Mouse (Mus musculus) hindbrain, embryonic 12.5 days (tissue): Measurements from ENCODE around the gene Epb41l5. TPM values are rescaled to one million over a fixed set of nuclear protein-coding genes. Genes with fewer than 3 reads are reported as not detected.

Experiments
- ATAC-seq: fragments of 200-750 bp; cut with Nextera tagmentation; 2 replicates; pipeline ENCODE4 v1.8.0; 2017; ENCODE audit warnings: moderate TSS enrichment; ENCODE audit not compliant: low FRiP score
- H3K27ac ChIP-seq: fragments of 300-500 bp; sonication (generic); 2 replicates; pipeline ENCODE4 v1.5.1; 2016; ENCODE audit warnings: mild to moderate bottlenecking
- H3K27me3 ChIP-seq: fragments of 300-500 bp; sonication (generic); 2 replicates; pipeline ENCODE4 v1.6.1; 2016; ENCODE audit warnings: mild to moderate bottlenecking
- H3K36me3 ChIP-seq: fragments of 300-500 bp; sonication (generic); 2 replicates; pipeline ENCODE4 v1.6.1; 2016; ENCODE audit warnings: mild to moderate bottlenecking
- H3K4me1 ChIP-seq: fragments of 300-500 bp; sonication (generic); 2 replicates; pipeline ENCODE4 v1.6.1; 2016
- H3K4me2 ChIP-seq: fragments of 300-500 bp; sonication (generic); replicated peaks from 2 replicates; pipeline ENCODE4 v1.6.1; 2016; ENCODE audit warnings: mild to moderate bottlenecking
- H3K4me3 ChIP-seq: fragments of 300-500 bp; sonication (generic); 2 replicates; pipeline ENCODE4 v1.5.1; 2016; ENCODE audit warnings: mild to moderate bottlenecking
- H3K9ac ChIP-seq: fragments of 300-500 bp; sonication (generic); 2 replicates; pipeline ENCODE4 v1.6.1; 2016; ENCODE audit warnings: mild to moderate bottlenecking, moderate library complexity
- H3K9me3 ChIP-seq: fragments of 300-500 bp; sonication (generic); replicated peaks from 2 replicates; pipeline ENCODE4 v1.6.1; 2016; ENCODE audit warnings: mild to moderate bottlenecking
- WGBS: fragments of 180-500 bp; shearing (Covaris S2); methylation state at CpG from one replicate; pipeline ENCODE4 v1.1.7; 2016; 5-methylcytosine and 5-hydroxymethylcytosine counted together
- polyA plus RNA-seq: library from polyadenylated mRNA; unstranded; fragments of >200 nt; fragmentation: Nextera tagmentation; extraction: Ambion mirVana; gene quantifications from 2 replicates; pipeline ENCODE4 v1.2.1, GENCODE M21; 2016

Epb41l5 gene
- polyA plus RNA-seq, 1 experiment from 2014 or later: 23.1 TPM

DNA sequence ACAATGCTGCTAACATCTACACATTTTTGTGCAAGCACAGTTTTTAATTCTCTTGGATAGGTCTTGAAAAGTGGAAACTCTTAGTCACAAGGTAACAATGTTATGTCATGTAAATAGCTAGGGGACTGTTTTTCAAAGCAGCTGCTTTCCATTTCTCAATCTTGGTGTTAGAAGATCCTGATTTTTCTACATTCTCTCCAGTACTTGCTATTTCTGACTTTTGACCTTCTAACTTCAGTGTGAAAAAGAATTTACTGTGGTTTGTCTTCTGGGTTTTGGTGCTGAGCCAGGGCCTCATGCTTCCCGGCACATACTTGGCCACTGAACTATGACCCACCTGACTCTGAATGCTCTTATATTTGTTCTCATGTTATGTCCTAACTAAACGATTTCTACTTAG, 8.8 kb downstream of the Epb41l5 start:
- Histone ChIP-seq H3K4me2 (no peak overlapping the region), H3K4me1 (0 out of 2 replicates have a peak, but pooled peaks cover 2% of the 10 kb centered on the region), H3K4me3 (no peak overlapping the region), H3K9ac (no peak overlapping the region), H3K27me3 (no peaks in the 10 kb centered on the region), H3K9me3 (no peaks in the 10 kb centered on the region), H3K27ac (no peak overlapping the region), H3K36me3 (no peaks in the 10 kb centered on the region)
- no peak for ATAC-seq
- 85% methylated on average over 2 of the region's 2 CpGs for WGBS

DNA sequence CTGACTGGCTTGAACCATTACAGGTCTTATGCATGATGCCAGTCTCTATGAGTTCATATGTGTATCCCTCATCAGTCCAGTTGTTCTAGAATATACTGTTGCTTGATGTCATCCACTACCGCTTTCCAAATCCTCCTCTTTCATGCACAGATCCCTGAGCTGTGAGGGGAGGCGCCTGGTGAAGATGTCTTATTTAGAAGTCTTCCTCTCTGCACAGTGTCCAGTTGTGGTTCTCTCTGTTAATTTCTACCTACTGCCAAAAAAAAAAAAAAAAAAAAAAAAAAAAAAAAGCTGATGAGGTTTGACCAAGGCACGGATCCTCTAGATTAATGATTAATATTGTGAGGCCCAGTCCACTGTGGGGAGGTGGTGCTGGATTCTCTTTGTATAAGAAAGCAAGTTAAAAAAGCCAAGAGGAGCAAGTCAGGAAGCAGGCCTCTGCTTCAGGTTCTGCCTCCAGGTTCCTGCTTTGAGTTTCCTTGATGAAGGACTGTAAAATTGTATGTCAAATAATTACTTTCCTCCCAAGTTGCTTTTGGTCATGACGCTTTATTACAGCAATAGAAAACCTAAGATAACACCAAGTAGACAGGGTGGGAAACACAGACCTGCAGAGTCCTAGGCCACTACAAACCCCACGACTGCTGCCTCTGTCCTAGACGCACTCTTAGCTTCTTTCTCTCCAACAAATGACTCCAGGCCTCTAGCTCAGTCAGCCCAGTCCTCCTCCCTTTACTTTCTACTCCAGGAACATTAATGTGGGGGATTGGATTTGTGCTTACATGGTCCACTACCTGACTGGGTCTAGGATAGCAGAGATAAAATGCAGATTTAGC, 11.4 kb downstream of the Epb41l5 start:
- no peak for ATAC-seq
- Histone ChIP-seq H3K4me3 (no peak overlapping the region), H3K9ac (no peak overlapping the region), H3K9me3 (no peaks in the 10 kb centered on the region), H3K4me1 (0 out of 2 replicates have a peak, but pooled peaks cover 1% of the 10 kb centered on the region), H3K4me2 (no peak overlapping the region), H3K36me3 (no peaks in the 10 kb centered on the region), H3K27me3 (no peaks in the 10 kb centered on the region), H3K27ac (no peak overlapping the region)
- 78% methylated on average over 6 of the region's 6 CpGs for WGBS

DNA sequence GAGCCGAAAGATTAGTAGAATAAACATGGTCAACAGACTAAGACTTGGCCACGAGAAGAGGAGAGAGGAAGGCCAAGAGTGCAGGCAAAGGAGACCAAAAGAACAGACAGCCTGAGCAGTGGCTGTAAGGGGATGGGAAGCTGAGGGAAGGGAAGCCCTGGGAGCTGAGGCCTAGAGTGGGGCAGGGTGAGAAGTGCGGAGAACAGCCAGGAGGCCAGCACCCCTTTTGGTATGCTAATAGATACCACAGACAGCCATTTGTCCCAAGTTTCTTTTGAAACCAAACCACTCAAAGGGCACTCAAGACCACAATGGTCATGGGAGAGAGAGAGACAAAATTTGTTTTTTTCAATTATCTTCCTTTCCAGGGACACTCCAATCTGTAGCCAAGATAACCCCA, 14.1 kb downstream of the Epb41l5 start:
- 40% methylated on average over 3 of the region's 3 CpGs for WGBS
- Histone ChIP-seq H3K4me2 (no peak overlapping the region), H3K36me3 (no peaks in the 10 kb centered on the region), H3K9me3 (no peaks in the 10 kb centered on the region), H3K4me1 (no peaks in the 10 kb centered on the region), H3K27ac (no peak overlapping the region), H3K4me3 (no peak overlapping the region), H3K27me3 (no peaks in the 10 kb centered on the region), H3K9ac (no peak overlapping the region)
- no peak for ATAC-seq

DNA sequence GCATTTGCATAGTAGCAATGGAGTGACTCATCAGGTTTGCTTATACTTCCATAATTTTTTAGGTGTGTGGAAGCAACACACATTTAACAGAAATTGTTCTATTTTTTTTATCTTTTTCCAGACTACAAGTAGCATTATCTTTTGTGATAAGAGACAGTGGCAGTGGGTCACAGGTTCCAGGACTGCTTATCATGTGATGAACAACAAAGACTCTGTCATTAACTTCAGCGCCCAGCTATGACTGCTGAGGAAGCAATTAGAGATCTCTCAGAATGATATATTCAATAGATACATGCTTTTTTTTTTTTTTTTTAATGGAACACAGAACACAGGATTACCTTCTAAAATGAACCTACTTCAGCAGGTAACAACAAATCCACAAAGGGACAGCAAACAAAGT, 18.4 kb downstream of the Epb41l5 start:
- Histone ChIP-seq H3K27me3 (no peaks in the 10 kb centered on the region), H3K27ac (no peak overlapping the region), H3K4me2 (no peak overlapping the region), H3K4me1 (no peaks in the 10 kb centered on the region), H3K36me3 (no peaks in the 10 kb centered on the region), H3K9me3 (no peaks in the 10 kb centered on the region), H3K4me3 (no peak overlapping the region), H3K9ac (no peak overlapping the region)
- 77% methylated on average over 1 of the region's 1 CpGs for WGBS
- no peak for ATAC-seq

DNA sequence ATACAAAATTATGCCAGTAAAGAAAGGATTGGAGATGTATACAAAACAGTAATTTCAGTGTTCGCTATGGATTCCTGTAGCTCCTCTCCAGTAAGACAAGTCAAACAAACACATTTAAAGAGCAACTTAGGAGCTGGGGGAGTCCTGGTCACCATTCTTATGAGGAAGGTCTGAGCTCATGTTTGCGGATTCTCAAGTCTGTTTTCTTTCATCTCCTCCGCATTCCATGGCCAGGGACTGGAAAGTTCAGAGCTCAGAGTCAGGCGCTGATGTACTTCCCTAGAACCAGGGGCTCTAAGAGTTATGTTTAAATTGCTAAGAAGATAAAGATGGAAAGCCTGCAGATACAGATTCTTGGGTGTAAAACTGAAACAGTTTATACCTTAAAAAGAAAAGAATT, 22.0 kb downstream of the Epb41l5 start:
- no peak overlapping the region for H3K4me2 ChIP-seq
- H3K27me3 ChIP-seq: no peaks in the 10 kb centered on the region
- H3K27ac ChIP-seq: no peak overlapping the region
- H3K9me3 ChIP-seq: no peaks in the 10 kb centered on the region
- no peak overlapping the region for H3K9ac ChIP-seq
- 80% methylated on average over 4 of the region's 4 CpGs for WGBS
- ATAC-seq: no peak
- H3K4me1 ChIP-seq: no peaks in the 10 kb centered on the region
- H3K36me3 ChIP-seq: no peaks in the 10 kb centered on the region
- H3K4me3 ChIP-seq: no peak overlapping the region

DNA sequence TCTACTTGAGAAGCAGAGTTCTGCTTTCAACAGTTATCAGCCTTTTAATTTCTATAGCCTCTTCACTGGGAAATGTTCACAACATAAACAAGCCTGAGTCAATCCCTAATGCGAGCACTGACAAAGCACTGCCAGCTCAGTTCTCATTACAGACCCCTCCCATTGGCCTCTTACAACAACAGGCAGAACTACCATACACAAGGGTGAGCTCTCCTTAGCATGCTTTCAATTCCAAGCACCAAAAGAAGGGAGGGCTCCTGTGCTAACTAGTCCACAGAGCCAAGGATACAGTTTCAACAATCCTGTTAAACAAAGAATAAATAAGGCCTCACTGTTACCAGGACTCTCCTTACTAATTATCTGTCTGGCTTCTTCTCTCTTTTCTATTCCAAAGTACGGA, 24.4 kb downstream of the Epb41l5 start:
- Histone ChIP-seq H3K4me1 (no peaks in the 10 kb centered on the region), H3K9me3 (no peaks in the 10 kb centered on the region), H3K9ac (no peak overlapping the region), H3K4me2 (no peak overlapping the region), H3K27me3 (no peaks in the 10 kb centered on the region), H3K4me3 (no peak overlapping the region), H3K36me3 (peaks cover 3% of the 10 kb centered on the region; the same call in 1 of the 2 replicates), H3K27ac (no peak overlapping the region)
- WGBS: 51% methylated on average over 2 of the region's 2 CpGs
- ATAC-seq: no peak

DNA sequence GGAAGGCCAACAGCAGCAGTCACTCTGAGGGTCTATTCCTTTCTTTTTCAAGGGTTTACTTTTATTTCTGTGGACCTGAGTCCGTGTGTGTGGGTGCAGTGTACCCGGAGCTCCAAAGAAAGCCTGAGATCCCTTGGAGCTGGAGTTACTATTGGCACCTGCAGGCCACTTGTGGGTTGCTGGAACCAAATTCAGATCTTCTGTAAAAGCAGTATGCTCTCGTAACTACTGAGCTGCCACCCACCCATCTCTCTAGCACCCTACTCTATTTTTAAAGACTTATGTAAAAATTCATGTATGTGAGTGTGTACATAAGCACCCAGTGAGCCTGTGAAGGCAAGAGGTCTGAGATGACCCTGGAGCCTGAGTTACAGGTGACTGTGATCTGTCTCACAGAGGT, 43.4 kb downstream of the Epb41l5 start:
- Histone ChIP-seq H3K9ac (no peak overlapping the region), H3K27me3 (no peaks in the 10 kb centered on the region), H3K27ac (no peak overlapping the region), H3K4me2 (no peak overlapping the region), H3K4me3 (no peak overlapping the region), H3K36me3 (peaks cover 7% of the 10 kb centered on the region; the same call in 1 of the 2 replicates), H3K9me3 (no peaks in the 10 kb centered on the region), H3K4me1 (no peaks in the 10 kb centered on the region)
- ATAC-seq: no peak
- 96% methylated on average over 3 of the region's 3 CpGs for WGBS

DNA sequence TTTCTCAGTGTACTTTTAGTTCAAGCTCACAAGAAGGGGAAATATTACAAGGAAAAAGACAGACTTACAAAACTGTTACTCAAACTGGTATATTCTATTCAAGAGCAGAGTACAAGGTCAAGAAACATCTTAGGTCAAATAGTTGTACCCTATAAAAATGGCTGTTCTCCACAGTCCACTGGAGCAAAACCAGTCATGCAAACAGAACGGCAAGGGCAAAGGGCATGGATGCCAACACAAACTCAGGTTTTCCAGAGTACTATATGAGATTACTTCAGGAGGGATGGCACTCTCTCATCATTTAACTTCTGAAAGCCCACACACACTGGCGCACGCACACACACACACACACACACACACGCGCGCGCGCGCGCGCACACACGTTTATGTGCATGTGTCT, 46.4 kb downstream of the Epb41l5 start:
- 0 out of 2 replicates have a peak, but pooled peaks cover 3% of the 10 kb centered on the region for H3K36me3 ChIP-seq
- H3K4me1 ChIP-seq: no peaks in the 10 kb centered on the region
- H3K4me3 ChIP-seq: no peak overlapping the region
- no peak for ATAC-seq
- H3K27ac ChIP-seq: no peak overlapping the region
- no peak overlapping the region for H3K9ac ChIP-seq
- H3K4me2 ChIP-seq: no peak overlapping the region
- H3K9me3 ChIP-seq: no peaks in the 10 kb centered on the region
- WGBS: 96% methylated on average over 12 of the region's 12 CpGs
- H3K27me3 ChIP-seq: no peaks in the 10 kb centered on the region

DNA sequence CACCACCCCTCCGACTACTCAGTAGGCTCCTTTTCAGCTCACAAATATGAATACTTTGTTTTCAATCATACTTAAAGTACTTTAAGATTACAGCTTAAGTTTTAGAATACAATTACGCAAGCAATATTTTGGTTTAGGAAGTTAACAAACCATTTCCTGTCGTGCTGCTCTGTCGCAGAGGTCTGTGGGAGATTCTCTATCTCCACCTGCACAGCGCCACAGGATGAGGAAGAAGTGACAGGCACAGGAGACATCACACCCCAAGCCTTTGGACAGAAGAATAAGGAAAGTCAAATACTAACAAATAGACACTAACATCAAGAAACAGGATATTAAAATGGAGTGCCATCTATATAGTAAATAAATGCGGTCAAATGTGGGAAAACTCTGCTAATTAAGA, 49.9 kb downstream of the Epb41l5 start:
- no peak overlapping the region for H3K27ac ChIP-seq
- H3K27me3 ChIP-seq: no peaks in the 10 kb centered on the region
- H3K4me3 ChIP-seq: no peak overlapping the region
- no peak overlapping the region for H3K4me2 ChIP-seq
- H3K9ac ChIP-seq: no peak overlapping the region
- H3K9me3 ChIP-seq: no peaks in the 10 kb centered on the region
- ATAC-seq: no peak
- 0 out of 2 replicates have a peak, but pooled peaks cover 3% of the 10 kb centered on the region for H3K36me3 ChIP-seq
- 97% methylated on average over 6 of the region's 6 CpGs for WGBS
- no peaks in the 10 kb centered on the region for H3K4me1 ChIP-seq

DNA sequence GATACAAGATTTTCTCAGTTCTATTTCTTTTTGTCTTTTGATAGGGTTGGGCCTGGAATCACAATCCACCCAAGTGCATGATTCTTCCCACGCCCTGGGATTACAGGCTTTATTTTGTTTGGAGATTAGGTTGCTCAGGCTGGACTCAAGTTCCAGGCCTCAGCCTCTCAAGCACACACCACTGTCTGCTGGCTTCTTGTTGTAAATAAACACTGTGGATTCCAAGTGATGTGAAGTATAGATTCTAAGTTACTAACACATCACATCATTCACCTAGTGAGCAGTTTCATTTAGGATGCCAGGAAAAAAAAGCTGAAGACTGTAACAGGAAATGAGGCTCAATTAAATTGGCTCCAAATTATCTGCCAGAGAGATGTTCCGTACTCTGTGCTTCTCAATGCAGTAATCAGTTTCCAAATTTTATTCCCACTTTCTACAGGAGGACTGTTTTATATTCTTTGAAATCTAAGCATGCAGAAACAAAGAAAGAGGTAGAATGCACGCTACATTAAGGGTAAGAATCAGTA, 51.8 kb downstream of the Epb41l5 start:
- ATAC-seq: no peak
- no peak overlapping the region for H3K9ac ChIP-seq
- no peak overlapping the region for H3K4me3 ChIP-seq
- H3K4me2 ChIP-seq: no peak overlapping the region
- no peaks in the 10 kb centered on the region for H3K27me3 ChIP-seq
- H3K36me3 ChIP-seq: 0 out of 2 replicates have a peak, but pooled peaks cover 3% of the 10 kb centered on the region
- no peaks in the 10 kb centered on the region for H3K9me3 ChIP-seq
- no peak overlapping the region for H3K27ac ChIP-seq
- no peaks in the 10 kb centered on the region for H3K4me1 ChIP-seq
- WGBS: 82% methylated on average over 3 of the region's 3 CpGs

DNA sequence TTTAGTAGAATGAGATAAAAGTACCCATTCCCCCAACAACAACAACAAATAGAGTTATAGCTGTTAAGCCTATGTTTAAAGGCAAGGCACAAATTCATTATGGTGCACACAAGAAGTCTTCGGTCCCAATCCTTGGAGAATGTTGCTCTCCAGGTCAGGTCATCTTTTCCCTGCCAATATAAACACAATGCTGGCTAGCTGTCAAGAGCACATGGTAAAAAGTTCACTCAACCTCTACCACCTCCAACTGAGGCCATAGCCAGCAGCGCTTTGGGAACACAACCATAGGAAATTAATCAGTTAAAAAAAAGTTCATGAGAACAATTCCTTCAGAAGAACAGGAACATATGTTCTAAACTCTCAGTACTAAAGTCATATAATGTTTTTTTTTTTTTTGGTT, 58.8 kb downstream of the Epb41l5 start:
- no peak for ATAC-seq
- H3K9me3 ChIP-seq: no peaks in the 10 kb centered on the region
- H3K9ac ChIP-seq: no peak overlapping the region
- H3K27me3 ChIP-seq: no peaks in the 10 kb centered on the region
- WGBS: 94% methylated on average over 2 of the region's 2 CpGs
- no peaks in the 10 kb centered on the region for H3K36me3 ChIP-seq
- no peak overlapping the region for H3K27ac ChIP-seq
- no peaks in the 10 kb centered on the region for H3K4me1 ChIP-seq
- H3K4me3 ChIP-seq: no peak overlapping the region
- H3K4me2 ChIP-seq: no peak overlapping the region

DNA sequence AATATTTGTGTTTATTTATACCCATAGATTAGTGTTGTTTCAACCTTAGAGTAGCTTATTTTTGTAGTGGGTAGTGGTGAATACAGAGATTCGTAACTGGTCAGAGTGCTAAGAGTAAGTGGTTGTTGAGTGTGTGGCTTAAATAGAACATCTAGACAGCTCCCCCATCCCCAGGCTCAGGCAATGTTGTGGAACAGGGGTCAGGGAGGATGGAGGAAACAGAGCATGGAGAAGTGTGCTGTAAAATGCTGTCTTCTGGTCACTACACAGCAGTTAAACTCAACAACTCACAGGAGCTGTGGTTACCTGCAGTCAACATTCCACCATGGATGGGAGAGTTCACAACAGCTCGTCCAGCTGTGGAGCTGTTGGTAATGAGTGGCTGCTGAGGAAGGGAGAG, 63.8 kb downstream of the Epb41l5 start:
- ATAC-seq: no peak
- 0 out of 2 replicates have a peak, but pooled peaks cover 6% of the 10 kb centered on the region for H3K9me3 ChIP-seq
- H3K36me3 ChIP-seq: 0 out of 2 replicates have a peak, but pooled peaks cover 2% of the 10 kb centered on the region
- H3K4me3 ChIP-seq: no peak overlapping the region
- no peak overlapping the region for H3K4me2 ChIP-seq
- no peak overlapping the region for H3K9ac ChIP-seq
- H3K27ac ChIP-seq: no peak overlapping the region
- no peaks in the 10 kb centered on the region for H3K4me1 ChIP-seq
- no peaks in the 10 kb centered on the region for H3K27me3 ChIP-seq
- WGBS: 99% methylated on average over 2 of the region's 2 CpGs

DNA sequence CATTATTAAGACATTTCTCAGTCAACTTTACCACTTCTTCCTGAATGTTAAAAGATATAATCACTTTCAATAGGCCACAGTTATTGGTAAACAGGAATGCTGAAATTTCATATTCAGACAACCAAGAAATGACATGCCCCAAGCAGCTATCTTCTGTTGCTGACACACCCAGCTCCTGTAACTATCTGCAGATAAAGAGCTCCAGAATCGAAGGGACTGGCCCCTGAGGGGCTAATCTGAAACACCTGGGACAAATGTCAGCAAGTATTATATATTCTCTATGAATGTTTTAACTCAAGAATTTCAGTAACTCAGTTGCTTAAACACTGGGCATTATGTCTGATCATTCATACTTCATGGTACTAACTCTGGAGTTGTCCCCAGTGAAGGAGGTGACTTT, 78.7 kb downstream of the Epb41l5 start:
- H3K4me1 ChIP-seq: no peaks in the 10 kb centered on the region
- peaks cover 11% of the 10 kb centered on the region; the same call in 1 of the 2 replicates for H3K36me3 ChIP-seq
- H3K4me2 ChIP-seq: no peak overlapping the region
- 76% methylated on average over 1 of the region's 1 CpGs for WGBS
- ATAC-seq: no peak
- H3K9me3 ChIP-seq: no peaks in the 10 kb centered on the region
- H3K4me3 ChIP-seq: no peak overlapping the region
- H3K27me3 ChIP-seq: no peaks in the 10 kb centered on the region
- no peak overlapping the region for H3K9ac ChIP-seq
- no peak overlapping the region for H3K27ac ChIP-seq
